Mouse (Mus musculus): ENCODE results near the gene Rbm28.

DNA sequence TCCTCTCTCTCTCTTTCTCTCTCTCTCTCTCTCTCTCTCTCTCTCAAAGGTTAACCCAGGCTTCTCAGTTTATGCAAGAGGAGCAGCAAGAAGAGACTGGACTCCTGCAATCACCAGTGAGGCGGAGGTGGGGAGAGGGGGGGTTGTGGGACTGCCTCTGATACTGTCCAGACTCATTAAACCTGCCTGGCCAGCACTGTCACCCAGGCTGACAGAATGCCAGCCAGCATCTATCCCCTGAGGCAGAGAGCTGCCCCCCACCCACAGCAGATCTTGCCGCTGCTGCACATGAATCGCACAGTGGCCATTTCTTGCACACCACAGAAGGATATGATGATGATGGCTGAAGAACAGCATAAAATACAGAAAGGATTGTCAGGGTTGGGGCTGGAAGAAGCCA is 10.3 kb upstream of the Rbm28 start:
- no peak for TF ChIP-seq CTCF (IDR thresholded peaks at IDR 0.05)
- TF ChIP-seq EP300 (IDR thresholded peaks at IDR 0.05; ENCODE audit: insufficient read depth, low read depth, low read length), result no peak
- TF ChIP-seq POLR2A (IDR thresholded peaks at IDR 0.05; ENCODE audit: insufficient read depth, low read depth, low read length), result no peak

All from heart, adult 2 months (tissue).